Mouse (Mus musculus) A20 (cell line): ENCODE measurements around the gene Igsf8.
A peak's percentile ranks its signal among the peaks of the same experiment; 100 is the strongest.

Experiments
- DNase-seq: peaks from one replicate; pipeline ENCODE4 v3.0.0-alpha.2; 2011; ENCODE audit warnings: low read depth, low spot score

Gene Igsf8

DNA sequence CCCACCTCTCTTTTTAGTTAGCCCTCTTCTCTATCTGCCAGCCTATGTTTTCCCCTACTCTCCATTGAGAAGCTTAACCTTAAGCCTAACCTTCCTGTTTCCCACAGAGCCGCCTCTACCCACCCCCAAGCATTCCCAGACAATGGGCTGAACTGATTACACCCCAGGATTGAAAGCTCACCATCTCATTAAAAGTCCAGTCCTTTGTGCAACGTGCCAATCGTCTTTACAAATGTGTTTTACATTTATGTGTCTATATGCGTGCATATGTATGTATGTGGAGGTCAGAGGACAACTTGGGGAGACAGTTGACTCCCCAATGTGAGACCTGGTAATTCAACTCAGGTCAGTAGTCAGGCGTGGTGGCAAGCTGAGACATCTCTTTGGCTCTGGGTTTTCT is 61.9 kb downstream of the Igsf8 start:
- DNase-seq, result no peak

DNA sequence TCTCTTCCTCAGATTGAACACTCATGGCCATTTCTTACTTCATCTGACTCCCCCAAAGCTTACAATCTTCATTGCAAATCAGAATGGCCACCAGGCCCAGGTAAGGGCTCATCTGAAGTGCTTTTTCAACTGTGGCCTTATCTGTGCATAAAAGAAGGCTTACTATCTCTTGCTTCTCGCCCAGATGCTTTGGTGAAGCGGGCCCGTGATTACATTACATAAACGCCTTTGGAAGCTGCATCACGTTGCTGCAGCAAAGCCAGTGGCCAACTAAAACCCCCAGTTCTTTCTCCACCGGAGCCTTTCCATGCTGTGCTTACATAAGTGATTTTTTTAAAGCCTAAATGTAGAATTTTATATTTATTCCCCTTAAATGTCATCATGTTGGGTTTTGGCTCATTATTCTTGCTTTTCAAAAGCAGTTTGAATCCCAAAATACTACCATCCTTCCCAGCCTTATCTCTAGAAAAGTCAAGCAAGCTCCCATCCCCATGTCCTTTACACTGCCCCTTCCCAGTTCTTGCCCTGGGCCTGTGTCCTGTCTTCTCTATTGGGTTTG is 62.4 kb downstream of the Igsf8 start:
- no peak for DNase-seq

DNA sequence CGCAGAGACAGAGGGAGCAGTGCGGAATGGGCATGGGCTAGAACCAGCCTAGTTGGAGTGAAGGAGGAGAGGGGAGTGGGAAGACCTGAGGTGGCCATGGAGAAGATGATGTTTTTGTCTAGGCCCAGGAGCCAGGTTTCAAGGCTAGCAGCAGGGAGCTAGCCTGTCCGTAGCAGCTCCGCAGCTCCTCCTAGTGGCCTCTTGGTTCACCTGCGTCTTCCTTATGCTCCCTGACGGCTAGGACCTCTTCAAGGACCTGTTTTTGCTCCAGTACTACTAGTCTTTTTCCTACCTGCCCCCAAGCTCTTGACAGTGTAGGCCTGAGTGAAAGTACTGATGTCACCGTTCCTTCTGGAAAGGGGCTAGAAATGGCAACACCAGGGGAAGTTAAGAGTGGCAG is 63.3 kb downstream of the Igsf8 start:
- DNase-seq, result peak; percentile 77

DNA sequence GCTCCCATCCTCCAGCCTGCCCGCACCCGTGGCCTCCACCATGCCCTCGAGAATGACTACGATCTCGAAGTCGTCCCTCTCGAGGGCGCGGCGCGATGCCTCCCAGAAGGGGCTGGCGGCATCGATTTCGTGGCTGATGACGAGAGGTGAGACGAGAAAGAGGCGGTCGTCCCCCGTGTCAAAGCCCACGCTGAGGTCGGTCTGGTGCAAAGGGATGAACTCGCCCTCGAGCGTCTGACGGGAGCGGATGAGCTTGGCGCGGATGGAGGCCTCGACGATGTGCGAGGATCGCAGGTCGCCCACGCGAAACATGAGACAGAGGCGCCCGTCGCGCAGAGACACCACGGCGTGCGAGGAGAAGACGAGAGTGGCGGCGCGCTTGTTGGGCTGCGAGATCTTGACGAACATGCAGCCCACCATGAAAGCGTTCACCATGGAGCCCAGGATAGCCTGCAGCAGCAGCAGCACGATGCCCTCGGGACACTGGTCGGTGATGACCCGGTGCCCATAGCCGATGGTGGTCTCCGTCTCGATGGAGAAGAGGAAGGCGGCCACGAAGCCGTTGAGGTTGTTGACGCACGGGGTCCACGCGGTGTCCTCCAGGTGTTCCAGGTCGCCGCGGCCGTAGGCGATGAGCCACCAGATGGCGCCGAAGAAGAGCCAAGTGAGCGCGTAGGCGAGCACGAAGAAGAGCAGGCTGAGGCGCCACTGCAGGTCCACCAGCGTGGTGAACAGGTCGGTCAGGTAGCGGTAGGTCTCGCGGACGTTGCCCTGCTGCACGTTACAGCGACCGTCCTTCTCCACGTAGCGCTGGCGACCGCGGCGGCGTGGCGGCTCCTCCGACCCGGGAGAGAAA is 64.5 kb downstream of the Igsf8 start:
- DNase-seq, result no peak

DNA sequence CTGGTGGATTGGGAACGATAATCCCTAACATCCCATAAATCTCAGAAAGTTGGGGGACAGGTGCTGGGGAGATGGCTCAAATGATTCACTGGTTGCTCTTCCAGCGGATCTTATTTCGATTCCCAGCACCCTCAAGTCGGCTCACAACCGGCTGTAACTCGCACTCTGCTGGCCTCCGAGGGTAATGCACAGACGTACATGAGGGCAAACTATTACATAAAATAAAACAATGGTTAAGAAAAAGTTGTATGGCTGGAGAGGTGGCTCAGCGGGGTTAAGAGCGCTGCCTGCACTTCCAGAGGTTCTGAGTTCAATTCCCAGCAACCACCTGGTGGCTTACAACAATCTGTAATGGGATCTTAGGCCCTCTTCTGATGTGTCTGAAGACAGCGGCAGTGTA is 65.2 kb downstream of the Igsf8 start:
- DNase-seq, result no peak

DNA sequence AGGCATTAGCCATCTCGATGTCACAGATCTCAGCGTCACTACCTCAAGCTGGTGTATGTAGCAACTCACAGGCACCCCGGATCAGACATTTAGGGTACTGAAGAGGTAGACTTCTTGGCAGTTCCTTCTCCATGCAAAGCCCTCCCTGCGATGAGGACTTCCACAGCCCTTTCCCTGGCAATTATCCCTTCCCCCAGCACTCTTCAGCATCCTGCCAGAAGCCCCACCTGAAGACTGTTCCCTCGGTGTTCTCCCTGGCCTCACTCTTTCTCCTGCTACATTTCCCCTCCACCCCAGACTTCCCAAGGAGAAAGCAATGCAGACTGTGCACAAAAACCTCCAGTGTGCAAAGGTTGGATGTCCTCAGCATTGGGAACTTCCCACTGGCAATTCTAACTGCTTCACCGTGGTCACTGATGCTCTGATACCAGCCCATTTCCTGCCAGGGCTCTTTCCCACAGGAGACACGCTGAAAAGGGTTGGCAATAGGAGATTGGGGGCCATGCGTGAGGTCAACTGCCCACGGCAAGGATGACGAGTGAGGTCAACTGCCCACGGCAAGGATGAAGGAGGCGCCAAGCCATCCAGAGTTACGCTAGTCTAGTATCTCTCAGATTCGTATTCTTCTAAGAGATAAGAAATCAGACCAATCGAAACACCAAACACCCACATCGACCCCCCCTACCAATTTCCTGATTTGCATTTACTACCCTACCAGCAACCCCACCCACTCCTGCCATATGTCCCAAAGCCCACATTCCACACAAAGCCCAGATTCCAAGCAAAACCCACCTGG is 66.0 kb downstream of the Igsf8 start:
- DNase-seq, result no peak

DNA sequence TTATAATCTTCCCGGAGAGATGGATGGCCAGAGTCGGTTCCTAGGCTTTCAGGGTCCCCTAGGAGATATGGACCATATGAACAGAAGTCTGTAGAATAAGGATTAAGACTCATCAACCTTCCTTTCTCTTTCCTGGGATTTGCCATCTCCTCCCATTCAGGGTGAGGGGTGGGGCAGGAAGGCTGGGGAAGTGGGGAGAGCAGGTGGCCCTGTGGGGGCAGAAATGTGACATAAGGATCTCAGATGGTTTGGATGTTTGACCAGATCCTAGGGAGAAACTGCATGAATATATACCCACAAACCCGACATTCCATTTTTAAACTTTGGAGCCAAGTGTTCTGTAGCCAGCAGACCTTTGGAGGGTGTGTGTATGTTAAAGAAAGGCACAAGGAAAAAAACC is 66.6 kb downstream of the Igsf8 start:
- DNase-seq, result no peak

DNA sequence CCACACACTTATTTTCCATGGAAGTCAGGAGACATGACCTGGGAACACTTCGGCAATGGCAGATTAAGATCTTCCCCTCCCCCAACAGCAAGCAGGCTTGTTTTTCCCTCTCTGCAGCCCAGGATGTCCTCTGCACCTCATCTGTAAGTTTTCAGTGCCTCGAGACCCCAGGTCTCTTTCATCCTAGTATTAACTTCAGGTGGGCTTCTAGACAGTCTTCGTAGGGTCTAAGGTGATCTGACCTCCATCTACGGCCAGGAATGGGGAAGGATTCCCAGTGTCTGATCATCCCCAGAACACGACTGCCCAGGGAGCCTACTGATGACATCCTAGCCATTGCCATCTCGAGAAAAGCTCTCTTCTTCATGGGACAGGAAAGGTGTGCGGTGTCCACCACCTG is 67.0 kb downstream of the Igsf8 start:
- DNase-seq, result no peak

DNA sequence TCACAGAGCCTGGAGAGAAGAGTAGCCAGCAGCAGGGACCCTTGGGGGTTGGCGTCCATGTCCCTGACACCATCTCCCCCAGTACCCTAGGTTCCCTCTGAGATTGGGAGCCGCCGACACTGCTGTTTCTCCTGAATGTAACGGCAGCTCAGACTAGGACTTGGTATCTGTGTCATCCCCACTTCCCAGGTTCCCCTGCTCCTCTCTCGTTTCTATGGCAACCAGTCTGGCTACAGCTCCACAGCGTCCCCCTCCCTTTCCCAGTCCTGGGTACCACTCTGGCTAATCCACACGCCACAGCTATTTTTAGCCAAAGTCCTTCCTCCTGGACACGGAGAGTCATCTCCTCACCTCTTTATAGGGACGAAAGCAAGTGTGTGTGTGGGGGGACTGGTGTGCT is 67.7 kb downstream of the Igsf8 start, which contains the start of gene Kcnj9:
TSS of gene Kcnj9 (minus strand) at position 188 of the 400 bp plus-strand sequence.
- no peak for DNase-seq

DNA sequence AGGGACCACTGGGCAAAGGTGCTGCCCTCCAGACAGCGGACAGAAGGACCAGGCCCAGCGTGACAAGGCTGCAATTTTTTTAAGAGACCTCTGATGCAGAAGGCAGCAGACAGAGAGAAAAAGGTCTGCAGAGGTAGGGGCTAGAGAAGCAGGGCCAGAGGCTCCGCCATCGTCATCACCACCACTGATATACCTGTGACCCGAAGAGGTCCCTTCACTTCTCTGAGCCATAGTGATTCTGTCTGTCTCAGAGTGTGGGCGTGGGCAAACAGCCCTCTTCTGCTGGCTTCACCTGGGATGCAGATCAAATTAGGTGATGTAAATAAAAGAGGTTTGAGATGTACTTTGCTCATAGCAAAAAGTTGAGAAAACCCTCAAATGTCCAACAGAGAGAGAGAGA is 68.2 kb downstream of the Igsf8 start:
- no peak for DNase-seq

DNA sequence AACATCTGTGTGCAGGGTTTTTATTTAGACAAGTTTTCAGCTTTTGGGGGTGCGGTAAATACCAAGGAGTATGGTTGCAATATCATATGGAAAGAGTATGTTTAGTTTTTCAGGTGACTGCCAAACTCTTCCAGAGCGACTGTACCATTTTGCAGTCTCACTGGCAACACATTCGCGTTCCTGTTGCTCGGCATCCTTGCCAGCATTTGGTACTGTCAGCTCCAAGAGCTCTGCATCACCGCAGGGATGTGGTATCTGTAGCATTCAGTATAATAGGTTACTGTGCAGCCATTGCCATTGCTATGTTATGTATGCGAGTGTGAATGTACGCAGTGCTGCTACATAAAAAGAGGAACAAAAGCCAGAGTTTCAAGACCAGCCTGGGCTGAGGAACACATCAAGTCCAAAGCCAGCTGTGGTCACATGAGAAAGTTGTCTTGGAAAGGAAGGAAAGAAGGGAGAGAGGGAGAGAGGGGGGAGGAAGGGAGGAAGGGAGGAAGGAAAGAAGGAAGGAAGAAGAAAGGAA is 70.0 kb downstream of the Igsf8 start:
- peak; percentile 28 for DNase-seq

DNA sequence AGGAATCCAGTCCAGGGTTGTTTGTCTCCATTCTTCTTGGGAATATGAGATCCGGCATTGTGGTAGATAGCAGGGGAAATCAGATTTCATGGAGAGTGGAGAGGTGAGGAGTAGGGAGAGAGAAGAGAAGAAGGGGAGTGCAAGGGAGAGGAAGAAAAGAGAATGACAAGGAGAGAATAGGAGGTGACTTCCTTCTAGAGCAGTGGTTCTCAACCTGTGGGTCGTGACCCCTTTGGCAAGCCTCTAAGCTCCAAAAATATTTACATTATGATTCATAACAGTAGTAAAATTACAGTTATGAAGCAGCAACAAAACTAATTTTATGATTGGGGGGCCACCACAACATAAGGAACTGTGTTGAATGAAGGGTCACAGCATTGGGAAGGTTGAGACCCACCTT is 71.5 kb downstream of the Igsf8 start:
- DNase-seq, result no peak

DNA sequence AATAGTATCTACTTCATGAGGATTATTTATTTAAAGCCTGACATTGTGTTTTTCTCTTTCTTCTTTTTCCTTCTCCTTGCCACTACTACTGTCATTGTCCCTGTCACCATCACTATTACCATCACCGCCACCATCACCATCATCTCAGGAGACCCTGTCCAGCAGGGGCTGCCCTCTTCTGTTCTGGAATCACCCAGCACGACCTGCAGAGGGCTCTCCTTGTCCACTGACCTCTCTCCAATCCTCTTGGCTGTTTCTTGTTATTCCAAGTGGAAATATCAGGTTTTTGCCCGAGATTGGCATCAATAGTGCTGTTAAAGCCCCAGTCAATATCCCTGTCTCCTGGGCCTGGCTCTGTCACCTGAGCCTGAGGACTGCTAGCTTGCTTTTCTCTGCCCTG is 72.1 kb downstream of the Igsf8 start:
- DNase-seq, result no peak

DNA sequence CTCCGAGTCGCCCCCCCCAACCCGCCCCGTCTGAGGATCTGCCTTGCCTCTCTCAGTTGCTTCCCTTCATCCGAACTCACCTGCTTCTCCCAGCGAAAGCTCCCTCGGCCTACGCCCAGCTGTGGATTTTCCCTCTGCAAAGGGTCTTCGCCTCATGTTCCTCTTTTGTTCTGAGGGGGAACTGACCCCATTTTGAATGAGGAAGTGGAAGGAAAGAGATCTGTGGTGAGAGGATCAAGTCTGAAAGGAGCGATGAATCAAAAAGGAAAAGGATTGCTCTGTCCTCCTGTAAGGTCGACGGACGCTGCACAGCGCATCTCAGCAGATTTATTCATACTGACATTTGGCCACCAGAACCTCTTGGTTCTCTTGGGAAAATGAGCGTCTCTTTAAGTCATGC is 74.4 kb downstream of the Igsf8 start:
- DNase-seq, result peak; percentile 33

DNA sequence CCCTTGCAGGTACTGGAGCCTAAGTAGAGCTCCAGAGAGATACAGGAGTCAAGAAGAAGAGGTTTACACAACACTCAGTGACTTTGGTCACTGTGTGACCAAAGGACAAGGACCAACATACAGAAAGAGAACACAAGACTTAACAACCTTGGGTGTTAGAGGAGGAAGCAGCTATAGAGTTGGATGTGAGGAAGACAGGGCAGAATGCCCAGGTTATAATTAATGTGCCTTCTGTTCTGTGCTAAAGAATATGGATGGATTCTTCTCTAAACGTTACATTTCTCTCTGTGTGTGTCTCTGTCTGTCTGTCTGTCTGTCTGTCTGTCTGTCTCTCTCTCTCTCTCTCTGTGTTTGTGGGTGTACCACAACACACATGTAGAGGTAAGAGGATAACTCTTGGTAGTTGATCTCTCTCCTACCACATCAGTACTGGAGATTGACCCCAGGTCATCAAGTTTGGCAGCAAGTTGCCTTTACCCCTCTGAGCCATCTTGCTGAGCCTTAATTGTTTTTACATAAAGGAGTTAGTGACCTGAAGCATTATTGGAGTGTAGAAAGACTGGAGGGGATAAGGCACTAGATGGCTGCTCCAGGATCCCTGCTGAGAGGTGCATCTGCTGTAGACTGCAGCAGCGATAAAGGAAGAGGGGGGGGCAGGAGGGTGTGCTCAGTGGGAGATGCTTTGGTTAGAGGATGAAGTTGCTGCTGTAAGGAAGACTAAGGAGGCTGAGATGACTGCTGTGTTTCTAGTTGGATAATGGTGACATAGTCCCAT is 76.2 kb downstream of the Igsf8 start:
- no peak for DNase-seq

DNA sequence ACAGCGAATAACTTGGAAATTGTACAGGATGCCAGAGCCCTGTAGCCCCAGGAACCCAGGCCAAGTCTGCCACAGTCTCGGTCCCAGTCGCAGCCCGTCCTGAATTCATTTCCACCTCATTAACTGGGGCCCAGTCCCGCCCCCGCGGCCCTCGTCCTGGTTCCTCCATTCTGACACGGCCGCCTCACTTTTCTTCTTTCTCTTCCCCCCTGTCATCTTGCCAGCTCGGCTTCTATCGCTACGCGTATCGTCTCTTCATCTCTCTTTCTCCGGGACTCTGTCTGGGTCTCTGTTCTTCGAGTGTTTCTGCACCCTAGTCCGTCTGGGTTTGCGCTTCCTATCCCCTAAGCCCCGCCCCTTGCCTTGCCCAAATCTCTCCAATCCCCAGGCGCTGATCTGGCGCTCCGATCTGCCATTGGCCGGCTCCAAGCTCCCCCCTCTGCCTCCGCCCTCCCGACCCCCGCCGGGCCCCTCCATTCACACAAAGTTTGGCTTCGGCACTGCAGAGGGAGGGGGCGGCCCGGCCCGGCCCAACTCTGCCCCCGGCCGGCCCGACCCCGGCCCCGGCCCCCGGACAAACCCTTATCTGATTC is 79.4 kb downstream of the Igsf8 start, which contains the start of gene Kcnj10:
TSS of gene Kcnj10 (plus strand) at position 482 of the 593 bp plus-strand sequence.
- peak; percentile 20 for DNase-seq

DNA sequence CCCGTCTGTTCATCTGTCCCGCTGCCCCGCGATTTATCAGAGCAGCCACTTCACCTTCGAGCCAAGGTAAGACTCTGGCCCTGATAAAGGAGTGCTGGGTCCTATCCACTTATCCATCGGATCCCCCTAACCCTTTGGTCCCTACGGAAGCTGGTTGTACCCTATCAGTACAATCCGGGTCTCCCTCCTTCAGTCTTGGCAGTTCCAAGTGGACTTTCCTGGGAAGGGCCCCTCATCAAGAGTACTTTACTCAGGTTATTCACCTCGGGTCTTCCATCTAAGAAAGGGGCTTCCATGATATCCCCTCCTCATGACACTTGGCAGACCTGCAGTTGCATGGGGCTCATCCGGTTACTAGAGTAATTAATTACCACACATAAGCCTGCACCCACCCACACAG is 79.9 kb downstream of the Igsf8 start:
- no peak for DNase-seq

DNA sequence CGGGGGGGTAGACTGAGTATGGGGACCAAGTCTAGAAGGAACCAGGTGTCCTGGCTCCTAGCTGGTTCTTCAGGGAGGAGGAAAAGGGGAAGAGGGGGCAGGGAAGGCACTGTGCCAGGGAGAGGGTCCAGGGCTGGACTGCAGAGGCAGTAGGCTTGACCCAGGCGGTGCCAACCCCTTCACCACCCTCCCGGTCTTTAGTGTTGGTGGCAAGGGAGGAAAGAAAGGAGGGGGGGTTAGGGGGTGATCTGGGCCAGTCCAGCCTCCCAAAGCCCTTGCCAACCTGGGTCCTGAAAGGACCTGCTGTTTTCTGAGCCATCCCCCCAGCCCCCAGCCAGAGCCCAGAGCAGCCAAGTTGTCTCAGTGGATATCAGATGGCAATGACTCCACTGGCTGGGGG is 81.3 kb downstream of the Igsf8 start:
- no peak for DNase-seq

DNA sequence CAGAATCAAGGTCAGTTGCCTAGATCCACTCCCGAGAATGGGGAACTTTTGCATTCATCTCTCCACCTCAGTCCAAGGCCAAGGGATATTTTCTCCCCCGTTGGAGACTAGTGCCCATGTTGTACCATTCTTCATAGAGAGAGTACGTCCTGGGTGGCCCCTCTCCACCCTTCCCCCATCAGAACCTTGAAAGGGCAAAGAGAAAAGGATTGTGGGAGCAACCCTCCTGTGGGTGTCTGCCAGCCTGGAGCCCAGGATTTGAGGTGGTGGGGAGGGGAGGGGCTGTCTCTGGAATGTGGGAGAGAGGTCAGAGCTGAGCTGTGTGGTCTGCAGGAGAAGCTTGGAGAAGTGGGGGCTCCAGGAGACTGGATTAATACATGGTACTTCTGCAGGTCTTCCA is 82.5 kb downstream of the Igsf8 start:
- no peak for DNase-seq

DNA sequence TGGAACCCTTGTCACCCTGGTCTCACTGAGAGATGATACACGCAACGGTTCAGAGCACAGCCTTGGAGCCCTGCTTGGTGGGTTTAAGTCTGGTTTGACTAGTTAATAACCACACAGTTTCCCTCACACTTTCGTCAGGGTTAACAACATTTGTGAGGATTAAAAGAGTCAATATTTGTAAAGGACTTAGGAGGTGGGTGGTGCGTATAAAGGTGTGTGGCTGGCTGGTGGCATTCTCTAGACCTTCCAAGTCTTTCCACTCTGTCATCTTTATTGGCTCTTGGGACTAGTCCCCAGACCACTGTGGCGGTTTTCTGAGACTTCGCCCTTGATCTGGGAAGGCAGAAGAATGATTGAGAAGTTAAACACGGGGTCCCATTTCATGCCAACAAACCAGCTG is 83.4 kb downstream of the Igsf8 start:
- DNase-seq, result no peak

DNA sequence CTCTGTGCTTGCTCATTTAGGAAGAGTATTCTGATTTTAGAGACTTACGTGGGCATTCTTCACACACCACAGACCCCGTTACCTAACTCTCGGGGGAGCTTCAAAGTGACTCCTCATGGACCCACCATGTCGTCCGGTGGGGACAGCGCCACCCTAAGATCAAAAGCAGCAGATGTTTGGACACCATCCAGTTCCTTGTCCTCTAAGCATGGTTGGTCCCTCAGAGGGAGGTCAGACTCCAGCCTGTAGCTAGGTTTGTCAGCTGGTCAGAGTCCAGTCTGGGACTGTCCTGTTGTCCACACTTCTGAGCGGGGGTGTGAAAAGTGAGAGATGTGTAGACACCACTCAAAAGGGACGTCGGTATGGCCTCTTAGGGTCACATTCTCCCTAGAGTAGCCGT is 85.3 kb downstream of the Igsf8 start:
- no peak for DNase-seq
